Mouse (Mus musculus) myocyte (in vitro differentiated cells): ENCODE measurements around the gene Slc16a7.

Experiments used
- CEBPB ChIP-seq: IDR thresholded peaks from 2 replicates; pipeline ENCODE4 v1.6.1; 2011; ENCODE audit warnings: mild to moderate bottlenecking, moderate library complexity; ENCODE audit not compliant: poor library complexity, insufficient read depth, severe bottlenecking
- E2F4 ChIP-seq: IDR thresholded peaks from one replicate; pipeline ENCODE4 v1.6.1; 2011; ENCODE audit warnings: mild to moderate bottlenecking, control low read depth, moderate library complexity; ENCODE audit not compliant: insufficient read depth
- MAX ChIP-seq: IDR thresholded peaks from one replicate; pipeline ENCODE4 v1.6.1; 2011; ENCODE audit warnings: low read depth, mild to moderate bottlenecking, control low read depth
- MYOD1 ChIP-seq, 3 experiments: IDR thresholded peaks; one replicate each; pipeline ENCODE4 v1.6.1; 2011; ENCODE audit warnings: control low read depth in 2 of 3, low read depth in 2 of 3, mild to moderate bottlenecking in 2 of 3, moderate library complexity in 1 of 3; ENCODE audit not compliant: insufficient read length in 2 of 3, control insufficient read depth in 1 of 3
- MYOG ChIP-seq, 3 experiments: IDR thresholded peaks; one replicate each; pipeline ENCODE4 v1.6.1; 2011; ENCODE audit warnings: control low read depth in 2 of 3, low read depth in 2 of 3, mild to moderate bottlenecking in 2 of 3; ENCODE audit not compliant: insufficient read length in 2 of 3, control insufficient read depth in 1 of 3, insufficient read depth in 1 of 3
- POLR2A ChIP-seq: IDR thresholded peaks from one replicate; pipeline ENCODE4 v1.6.1; 2011; ENCODE audit warnings: low read depth, mild to moderate bottlenecking, control low read depth, moderate library complexity; ENCODE audit not compliant: insufficient read length
- POLR2AphosphoS2 ChIP-seq: IDR thresholded peaks from one replicate; pipeline ENCODE4 v1.6.1; 2011; ENCODE audit warnings: low read depth, control low read depth; ENCODE audit not compliant: insufficient read length
- REST ChIP-seq: IDR thresholded peaks from one replicate; pipeline ENCODE4 v1.6.1; 2011; ENCODE audit warnings: mild to moderate bottlenecking, control low read depth, moderate library complexity; ENCODE audit not compliant: insufficient read depth, insufficient read length
- SRF ChIP-seq: IDR thresholded peaks from one replicate; pipeline ENCODE4 v1.6.1; 2011; ENCODE audit warnings: low read depth; ENCODE audit not compliant: control insufficient read depth, insufficient read length
- TCF12 ChIP-seq: IDR thresholded peaks from one replicate; pipeline ENCODE4 v1.6.1; 2011; ENCODE audit warnings: mild to moderate bottlenecking, control low read depth; ENCODE audit not compliant: poor library complexity, insufficient read depth, severe bottlenecking
- TCF3 ChIP-seq: IDR thresholded peaks from one replicate; pipeline ENCODE4 v1.6.1; 2011; ENCODE audit warnings: low read depth, control low read depth; ENCODE audit not compliant: insufficient read length
- USF1 ChIP-seq: IDR thresholded peaks from one replicate; pipeline ENCODE4 v1.6.1; 2011; ENCODE audit warnings: low read depth, mild to moderate bottlenecking, control low read depth, moderate library complexity

- TF ChIP-seq POLR2AphosphoS2 (no peak), POLR2A (no peak), CEBPB (no peak), MAX (no peak), TCF12 (no peak), MYOG (IDR thresholded peaks at IDR 0.05; ENCODE audit: control insufficient read depth in 1 of 3, insufficient read depth in 1 of 3, insufficient read length in 2 of 3, low read depth in 2 of 3) (no peak), REST (no peak), MYOD1 (IDR thresholded peaks at IDR 0.05; ENCODE audit: control insufficient read depth in 1 of 3, insufficient read length in 2 of 3, low read depth in 2 of 3) (no peak), TCF3 (no peak), USF1 (no peak), E2F4 (no peak), SRF (no peak)
Measured at GRCm38 (mm10) chr10:125388481-125388875, 787 bp downstream of the Slc16a7 start.
